Comparison of ENCODE assay signal across 9 mouse cellular contexts in genomic region chr19:15903508-15904480, GRCm38 (mm10). TPM values are rescaled to one million over a fixed set of nuclear protein-coding genes. Genes with fewer than 3 reads are reported as not detected.
DNase-seq lines count a peak whose midpoint lies in the region; ATAC-seq and TF ChIP-seq lines count a peak whose summit lies in the region.
"Had no signal": no experiment of that assay in that cellular context is flagged by ENCODE, and none has a peak within 500 bp of the region (broad histone marks: within the 10 kb centered on the region; RNA-seq: fewer than 3 reads in every experiment).

No protein-coding gene starts in this region.

- peak; percentile 48; the same call in 1 of the 2 replicates for ATAC-seq in hindbrain, embryonic 14.5 days (ENCODE audit: low FRiP score)
- peak; percentile 22; the same call in 1 of the 2 replicates for ATAC-seq in liver, postnatal 0 days

- intact Hi-C loops in left cerebral cortex, adult 2 months (cut with DNase I) = no loop called here

- peak overlapping the region; percentile 69 for H3K27ac ChIP-seq in brown adipose tissue, adult 24 weeks (replicated peaks; ENCODE audit: low read depth, low read length)
- no peak overlapping the region for H3K27ac ChIP-seq in hindbrain, embryonic 14.5 days
- peak overlapping the region; percentile 74 for H3K27ac ChIP-seq in liver, postnatal 0 days (ENCODE audit: low read depth)
- H3K27ac ChIP-seq in left cerebral cortex, adult 2 months = no peak overlapping the region
- H3K27ac ChIP-seq: embryonic facial prominence, embryonic 15.5 days had no signal

- no peaks in the 10 kb centered on the region for H3K9me3 ChIP-seq in hindbrain, embryonic 14.5 days (ENCODE audit: control insufficient read depth, low read length)
- H3K9me3 ChIP-seq in liver, postnatal 0 days (ENCODE audit: low read length) = no peaks in the 10 kb centered on the region
- H3K9me3 ChIP-seq: embryonic facial prominence, embryonic 15.5 days had no signal

- TF ChIP-seq CTCF in liver, postnatal 0 days (IDR thresholded peaks at IDR 0.05; ENCODE audit: low read depth) = no peak
- TF ChIP-seq CTCF in left cerebral cortex, adult 2 months (IDR thresholded peaks at IDR 0.05) = no peak

- peak overlapping the region; percentile 3 for H3K4me2 ChIP-seq in hindbrain, embryonic 14.5 days (replicated peaks)
- peak overlapping the region; percentile 22; the same call in 1 of the 2 replicates for H3K4me2 ChIP-seq in liver, postnatal 0 days (ENCODE audit: low read depth, low read length)
- H3K4me2 ChIP-seq: embryonic facial prominence, embryonic 15.5 days had no signal

- TF ChIP-seq EP300 in liver, postnatal 0 days (IDR thresholded peaks at IDR 0.05; ENCODE audit: low read depth) = no peak

- H3K9ac ChIP-seq in hindbrain, embryonic 14.5 days = 0 out of 2 replicates have a peak overlapping the region, but pooled peaks have one; percentile 1
- H3K9ac ChIP-seq in liver, postnatal 0 days (replicated peaks) = 0 out of 2 replicates have a peak overlapping the region, but pooled peaks have one; percentile 6
- H3K9ac ChIP-seq: embryonic facial prominence, embryonic 15.5 days had no signal

- 19% methylated on average over 20 of the region's 20 CpGs for WGBS in hindbrain, embryonic 14.5 days
- 45% methylated on average over 20 of the region's 20 CpGs for WGBS in liver, postnatal 0 days (ENCODE audit: insufficient replicate concordance)

- no peak overlapping the region for H3K4me3 ChIP-seq in brown adipose tissue, adult 24 weeks (ENCODE audit: insufficient read depth, low read depth, low read length)
- no peak overlapping the region for H3K4me3 ChIP-seq in hindbrain, embryonic 14.5 days (replicated peaks; ENCODE audit: low read length)
- no peak overlapping the region for H3K4me3 ChIP-seq in liver, postnatal 0 days (ENCODE audit: low read depth, low read length)
- no peak overlapping the region for H3K4me3 ChIP-seq in left cerebral cortex, adult 2 months
- H3K4me3 ChIP-seq: embryonic facial prominence, embryonic 15.5 days had no signal

- no peaks in the 10 kb centered on the region for H3K27me3 ChIP-seq in hindbrain, embryonic 14.5 days (ENCODE audit: control insufficient read depth, insufficient read depth, low read length)
- H3K27me3 ChIP-seq in liver, postnatal 0 days (ENCODE audit: insufficient read depth, low read length) = no peaks in the 10 kb centered on the region
- H3K27me3 ChIP-seq: embryonic facial prominence, embryonic 15.5 days had no signal

- DNase-seq in B cell, adult 2 months = peak; percentile 34 to 35
- no peak for DNase-seq in hindbrain, embryonic 14.5 days (ENCODE audit: low spot score)
- DNase-seq in liver, postnatal 0 days = peak; percentile 46
- DNase-seq in adipocyte (ENCODE audit: low spot score) = no peak
- DNase-seq in cerebellum, postnatal 4 days (ENCODE audit: low spot score in 2 of 2) = no peak
- no peak for DNase-seq in gastrocnemius, postnatal 10 days
- DNase-seq in left cerebral cortex, adult 2 months (ENCODE audit: extremely low spot score in 1 of 2, low spot score in 2 of 2) = no peak

- H3K36me3 ChIP-seq in hindbrain, embryonic 14.5 days (replicated peaks; ENCODE audit: control insufficient read depth, insufficient read depth) = peaks cover 28% of the 10 kb centered on the region
- peaks cover 25% of the 10 kb centered on the region for H3K36me3 ChIP-seq in liver, postnatal 0 days (replicated peaks; ENCODE audit: insufficient read depth, low read length)

- peaks cover 11% of the 10 kb centered on the region; the same call in 1 of the 2 replicates for H3K4me1 ChIP-seq in brown adipose tissue, adult 24 weeks (ENCODE audit: control insufficient read depth, insufficient read depth, insufficient read length, low read length)
- H3K4me1 ChIP-seq in hindbrain, embryonic 14.5 days (replicated peaks; ENCODE audit: control insufficient read depth, insufficient read depth, low read length) = peaks cover 6% of the 10 kb centered on the region; the same call in 1 of the 2 replicates
- peaks cover 14% of the 10 kb centered on the region for H3K4me1 ChIP-seq in liver, postnatal 0 days (ENCODE audit: insufficient read depth)
- H3K4me1 ChIP-seq: embryonic facial prominence, embryonic 15.5 days had no signal

RNA-seq across cellular contexts. Expression of gene Psat1, which starts 43.3 kb away (rescaled TPM):
- polyA plus RNA-seq in brown adipose tissue, adult 24 weeks (2012; ENCODE audit: insufficient read depth, insufficient read length, missing spikeins) = 10.1 and 11.5 TPM in 2 replicates
- 87.7 and 97.9 TPM in 2 replicates for polyA plus RNA-seq in hindbrain, embryonic 14.5 days (2014; fragmentation: Nextera tagmentation; extraction: Ambion mirVana)
- polyA plus RNA-seq in liver, postnatal 0 days (2015; fragmentation: Nextera tagmentation; extraction: Ambion mirVana) = 40.7 and 57.3 TPM in 2 replicates
- total RNA-seq in gastrocnemius, postnatal 10 days (2021) = 10 to 100 TPM; 21.6 to 22.2 TPM
- total RNA-seq in left cerebral cortex, adult 2 months (2021) = 10 to 100 TPM; 94.6 to 97.5 TPM

Comparison
In these comparisons a context has a peak if more than half of its experiments do, and no peak if none do; other contexts are left out.
1. DNase-seq: peak in B cell, adult 2 months (2 of 2) and liver, postnatal 0 days (single experiment); none in hindbrain, embryonic 14.5 days (single experiment), adipocyte (single experiment), cerebellum, postnatal 4 days (0 of 2), gastrocnemius, postnatal 10 days (single experiment) and left cerebral cortex, adult 2 months (0 of 2).
2. H3K27ac ChIP-seq: peak in brown adipose tissue, adult 24 weeks (single experiment) and liver, postnatal 0 days (single experiment); none in hindbrain, embryonic 14.5 days (single experiment) and left cerebral cortex, adult 2 months (single experiment).